Mouse (Mus musculus) liver, postnatal 0 days (tissue): ENCODE measurements around the gene Washc4.

ENCODE experiments used
- CTCF ChIP-seq: sonication (generic); IDR thresholded peaks from 2 replicates; pipeline ENCODE4 v1.5.1; 2016; ENCODE audit warnings: antibody characterized with exemption, low read depth
- EP300 ChIP-seq: IDR thresholded peaks from 2 replicates; pipeline ENCODE4 v1.6.1; 2016; ENCODE audit warnings: antibody characterized with exemption, low read depth, mild to moderate bottlenecking

- TF ChIP-seq CTCF (no peak), EP300 (no peak)
Measured at GRCm38 (mm10) chr10:83563005-83563404, 19.5 kb downstream of the Washc4 start.
